Mouse (Mus musculus) frontal cortex, adult 2 months (tissue): ENCODE results near the gene Psmc3. TPM values are rescaled to one million over a fixed set of nuclear protein-coding genes. Genes with fewer than 3 reads are reported as not detected.

Experiments
- DNase-seq, 2 experiments: peaks; one replicate each; pipeline ENCODE4 v3.0.0; 2022; ENCODE audit warnings: low spot score in 1 of 2; ENCODE audit errors: extremely low spot score in 1 of 2
- polyA plus RNA-seq: library from polyadenylated mRNA; depleted of rRNA; stranded (reverse); fragments of >200 nt; gene quantifications from 2 replicates; pipeline ENCODE4 v1.2.3, GENCODE M21; 2012

Gene Psmc3
- polyA plus RNA-seq, 1 experiment = 195 TPM

GRCm38 (mm10) chr2:91052752-91053151 lies 1.1 kb upstream of the Psmc3 start:
- DNase-seq = no peak

- no peak for DNase-seq
Observed at GRCm38 (mm10) chr2:91053181-91053933, 452 bp upstream of the Psmc3 start.

- DNase-seq = no peak
Observed at GRCm38 (mm10) chr2:91058435-91058834, 4.6 kb downstream of the Psmc3 start.

DNA sequence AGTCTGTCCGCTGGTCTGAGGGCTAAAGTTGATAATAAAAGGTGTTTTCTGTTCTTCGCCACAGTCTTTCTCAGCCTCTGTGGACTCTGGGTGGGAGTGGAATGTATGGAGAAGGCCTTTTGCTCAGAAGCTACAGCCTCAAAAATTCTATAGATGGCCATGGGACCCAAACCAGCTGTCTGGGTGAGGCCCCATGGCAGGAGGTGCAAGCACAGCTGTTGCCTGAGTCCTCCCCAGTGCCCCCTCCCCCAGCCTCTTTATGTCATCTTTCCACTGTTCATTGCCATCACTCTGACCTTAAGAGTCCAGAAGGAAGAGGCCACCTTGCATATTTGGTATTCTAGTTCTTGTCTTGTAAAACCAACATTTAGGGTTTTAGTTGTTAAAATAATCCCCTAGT lies 5.6 kb downstream of the Psmc3 start:
- DNase-seq = no peak

GRCm38 (mm10) chr2:91060544-91061355 lies 6.9 kb downstream of the Psmc3 start:
- peak; percentile 72 to 84 for DNase-seq

DNA sequence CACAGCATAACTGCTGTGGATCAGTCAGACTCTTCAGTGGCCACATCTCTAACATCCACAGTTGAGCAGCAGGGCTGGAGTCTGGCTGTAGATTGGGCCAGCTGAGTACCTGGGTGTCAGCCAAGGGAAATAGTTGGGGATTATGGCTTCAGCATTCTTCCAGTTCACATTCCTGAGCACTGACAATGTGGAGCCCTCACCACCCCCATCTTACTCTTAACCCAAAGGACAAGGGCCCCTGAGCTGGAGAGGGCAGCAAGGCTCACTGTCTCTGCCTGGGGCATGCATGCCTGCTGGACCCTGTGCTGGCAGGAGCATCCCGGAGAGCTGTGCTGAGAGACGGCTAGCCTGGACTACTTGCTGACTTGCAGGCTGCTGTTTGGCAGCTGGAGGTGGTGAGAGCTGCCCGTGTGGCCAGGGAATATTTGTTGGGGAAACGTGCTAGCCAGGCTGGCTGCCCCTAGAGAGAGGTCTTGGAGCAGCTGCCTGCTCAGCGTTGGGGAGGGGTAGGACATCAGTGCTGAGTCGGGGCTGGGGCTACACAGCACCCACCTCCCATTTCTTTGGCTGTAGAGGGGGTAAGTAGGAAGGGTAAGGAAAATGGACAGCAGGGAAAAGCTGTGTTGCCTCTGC lies 8.2 kb downstream of the Psmc3 start:
- DNase-seq = no peak

DNA sequence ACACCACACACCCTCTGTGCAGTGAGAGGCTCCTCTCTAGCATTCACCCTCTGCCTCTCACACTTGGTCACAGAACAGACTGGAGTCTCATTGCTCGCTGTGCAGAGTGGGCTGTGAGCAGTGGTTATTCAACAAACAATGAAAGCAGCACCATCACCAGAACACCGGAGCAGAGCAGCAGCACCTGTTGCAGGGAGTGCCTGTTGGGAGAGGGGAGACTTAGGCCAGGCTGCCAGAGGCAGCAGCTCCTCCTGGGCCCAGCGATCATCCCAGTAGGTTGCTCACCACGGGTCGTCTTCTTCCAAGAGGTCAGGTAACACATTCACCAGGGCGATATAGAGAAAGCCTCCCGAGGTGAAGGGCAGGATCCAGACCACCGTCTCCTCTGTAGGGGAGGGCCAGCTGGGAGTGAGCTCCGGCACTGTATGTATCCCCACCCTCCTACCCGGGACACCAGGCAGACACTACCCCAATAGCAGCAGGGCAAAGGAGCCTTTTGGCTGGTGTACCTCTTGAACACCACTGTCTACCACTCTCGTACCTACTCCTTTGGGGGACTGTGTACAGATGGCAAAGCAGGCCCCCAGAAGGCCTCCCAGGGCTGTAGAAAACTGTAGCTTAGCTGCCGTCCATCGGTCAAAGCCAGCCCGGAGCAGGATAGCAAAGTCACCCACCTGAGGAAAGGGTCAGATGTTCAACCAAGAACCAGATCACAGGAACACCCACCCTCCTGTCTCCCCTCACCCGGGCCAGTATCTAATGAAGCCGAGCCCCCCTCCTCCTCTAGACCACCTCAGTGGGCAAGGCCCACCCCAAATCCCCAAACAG lies 9.2 kb downstream of the Psmc3 start:
- no peak for DNase-seq

DNA sequence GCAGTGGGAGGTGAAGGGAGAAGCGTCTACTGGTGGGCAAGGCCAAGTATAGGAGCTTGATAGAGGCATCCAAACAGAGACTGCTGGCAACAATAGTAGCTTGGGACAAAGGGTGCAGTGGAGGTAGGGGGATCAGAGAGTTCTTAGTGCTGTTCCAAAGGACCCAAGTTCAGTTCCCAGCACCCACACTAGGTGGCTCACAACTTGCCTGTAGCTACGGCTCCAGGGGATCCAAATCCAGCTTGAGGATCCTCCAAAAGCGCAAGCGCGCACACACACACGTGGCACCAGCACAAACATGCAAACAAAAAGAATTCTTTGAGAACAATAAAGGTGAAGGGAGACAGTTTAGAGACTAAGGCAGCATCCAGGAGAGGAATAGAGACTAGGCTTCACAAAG lies 10.4 kb downstream of the Psmc3 start:
- no peak for DNase-seq

- peak in 1 of 2 experiments; percentile 63 for DNase-seq
Observed at GRCm38 (mm10) chr2:91065544-91065943, 11.7 kb downstream of the Psmc3 start.

GRCm38 (mm10) chr2:91066455-91066854 lies 12.6 kb downstream of the Psmc3 start:
- DNase-seq = no peak

- DNase-seq = no peak
Observed at GRCm38 (mm10) chr2:91068162-91068871, 14.5 kb downstream of the Psmc3 start.

DNA sequence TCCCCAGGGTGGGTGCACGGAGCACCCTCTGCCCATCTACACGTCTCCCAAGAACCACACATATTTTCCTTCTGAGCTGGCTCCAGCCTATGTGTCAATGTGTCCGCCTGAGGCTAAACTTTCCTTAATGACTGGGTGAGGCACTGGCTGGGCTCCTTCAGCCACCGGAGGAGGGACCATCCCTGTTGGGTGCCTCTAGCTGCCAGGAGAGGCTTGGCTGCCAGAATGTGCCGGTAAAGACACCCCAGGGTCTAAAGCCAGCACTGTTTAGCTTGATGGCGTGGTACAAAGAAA lies 15.0 kb downstream of the Psmc3 start:
- DNase-seq = no peak

DNA sequence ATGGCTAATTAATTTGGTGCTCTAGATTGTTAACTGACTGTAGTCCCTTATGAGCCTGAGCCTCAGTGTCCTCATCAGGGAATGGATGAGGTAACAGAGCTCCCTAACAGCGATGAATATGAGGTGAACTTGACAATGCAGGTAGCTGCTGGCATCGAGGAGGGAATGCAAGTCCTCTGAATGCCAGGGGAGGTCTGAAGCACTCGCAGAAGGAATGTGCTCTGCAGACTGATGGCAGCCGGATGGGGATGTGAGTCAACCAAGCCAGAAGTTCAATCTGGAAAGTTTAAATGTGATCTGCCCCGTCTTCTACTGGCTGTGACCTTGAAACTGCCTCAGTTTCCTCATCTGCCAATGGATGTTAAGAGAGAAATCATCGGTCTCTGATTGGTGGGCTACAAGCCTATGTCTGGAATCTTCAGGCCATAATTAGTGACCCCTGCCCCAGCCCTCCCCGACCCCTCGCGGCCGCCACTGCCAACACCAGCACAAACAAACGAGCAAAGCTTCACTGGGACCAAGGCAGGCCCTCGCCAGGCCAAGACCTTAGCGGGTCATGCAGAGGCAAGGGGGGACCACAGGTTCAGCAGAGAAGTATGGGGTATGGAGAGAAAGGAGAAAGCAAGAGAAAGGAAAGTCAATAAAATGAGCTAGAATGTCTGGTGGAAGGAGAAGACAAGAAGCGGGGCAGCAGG lies 15.6 kb downstream of the Psmc3 start:
- DNase-seq = no peak

DNA sequence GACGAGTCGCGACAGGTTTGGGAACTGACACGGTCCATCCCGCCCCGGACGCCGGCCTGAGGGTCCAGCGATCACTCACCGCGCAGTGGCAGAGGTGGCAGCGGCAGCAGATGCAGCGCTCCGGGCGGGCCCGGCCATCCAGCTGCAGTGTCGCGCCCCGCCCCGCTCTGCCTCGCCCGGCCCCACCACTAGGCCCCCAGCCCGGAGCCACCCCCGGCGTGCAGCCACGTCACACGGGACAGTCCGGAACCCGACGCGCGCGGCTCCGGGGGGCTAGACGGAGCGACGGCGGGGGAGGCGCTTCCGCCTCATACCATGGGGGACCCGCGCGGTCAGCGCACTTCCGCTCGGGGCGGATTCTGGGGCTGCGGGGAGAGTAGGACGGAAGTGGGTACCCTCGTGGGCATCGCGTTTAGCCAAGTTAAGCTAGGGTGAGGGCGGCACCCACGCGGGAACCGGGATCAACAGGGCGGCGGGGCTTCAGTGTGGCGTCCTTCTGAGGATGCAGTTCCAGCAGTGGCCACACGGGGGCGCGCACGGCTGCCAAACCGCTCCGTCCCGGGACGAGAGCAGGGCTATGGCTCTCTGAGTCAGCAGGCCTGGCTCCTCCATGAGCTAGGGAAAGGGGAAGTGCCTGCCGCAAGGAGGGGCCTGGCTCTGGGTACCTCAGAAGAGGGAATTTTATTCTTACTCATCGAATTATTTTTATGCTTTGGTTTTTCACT lies 16.4 kb downstream of the Psmc3 start, which contains the start of gene Slc39a13:
Gene Slc39a13 (minus strand): TSS at position 342 of the 725 bp plus-strand sequence.
- DNase-seq = peak; percentile 94 to 98

GRCm38 (mm10) chr2:91071059-91071458 lies 17.2 kb downstream of the Psmc3 start:
- no peak for DNase-seq

DNA sequence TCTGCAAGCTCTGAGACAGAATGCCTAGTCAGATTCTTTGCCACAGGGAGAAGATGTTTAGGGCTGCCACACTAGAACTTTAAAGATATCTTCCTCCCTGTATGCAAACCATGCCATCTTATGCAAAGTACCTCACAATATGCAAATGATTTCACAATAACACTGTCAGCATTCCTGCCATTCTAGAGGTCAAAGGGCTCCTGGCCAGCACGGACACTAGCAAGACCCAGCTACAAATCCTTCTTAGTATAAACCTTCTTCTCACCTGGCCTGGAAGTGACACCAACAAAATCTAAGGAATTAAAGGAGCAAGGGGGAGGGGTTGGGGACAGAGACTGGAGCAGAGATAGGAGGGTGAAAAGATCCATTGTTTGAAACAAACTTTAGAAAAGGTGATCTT lies 18.3 kb downstream of the Psmc3 start:
- no peak for DNase-seq

DNA sequence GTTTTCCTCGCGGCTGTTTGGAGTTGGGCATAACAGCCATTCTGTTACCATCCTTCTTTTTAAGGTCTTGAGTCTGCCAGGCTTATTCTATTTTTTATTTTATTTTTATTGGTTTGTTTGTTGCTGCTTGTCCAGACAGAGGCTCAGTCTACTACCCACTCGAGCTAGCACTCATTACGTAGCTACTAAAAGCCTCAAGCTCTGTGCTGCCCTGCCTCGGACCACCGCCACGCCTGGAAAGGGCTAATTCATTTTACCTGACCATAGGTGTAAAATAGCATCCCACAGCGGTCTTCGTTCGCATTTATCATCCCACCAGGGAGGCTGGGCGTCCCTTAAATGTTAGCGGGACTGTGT lies 24.1 kb downstream of the Psmc3 start:
- DNase-seq = no peak

DNA sequence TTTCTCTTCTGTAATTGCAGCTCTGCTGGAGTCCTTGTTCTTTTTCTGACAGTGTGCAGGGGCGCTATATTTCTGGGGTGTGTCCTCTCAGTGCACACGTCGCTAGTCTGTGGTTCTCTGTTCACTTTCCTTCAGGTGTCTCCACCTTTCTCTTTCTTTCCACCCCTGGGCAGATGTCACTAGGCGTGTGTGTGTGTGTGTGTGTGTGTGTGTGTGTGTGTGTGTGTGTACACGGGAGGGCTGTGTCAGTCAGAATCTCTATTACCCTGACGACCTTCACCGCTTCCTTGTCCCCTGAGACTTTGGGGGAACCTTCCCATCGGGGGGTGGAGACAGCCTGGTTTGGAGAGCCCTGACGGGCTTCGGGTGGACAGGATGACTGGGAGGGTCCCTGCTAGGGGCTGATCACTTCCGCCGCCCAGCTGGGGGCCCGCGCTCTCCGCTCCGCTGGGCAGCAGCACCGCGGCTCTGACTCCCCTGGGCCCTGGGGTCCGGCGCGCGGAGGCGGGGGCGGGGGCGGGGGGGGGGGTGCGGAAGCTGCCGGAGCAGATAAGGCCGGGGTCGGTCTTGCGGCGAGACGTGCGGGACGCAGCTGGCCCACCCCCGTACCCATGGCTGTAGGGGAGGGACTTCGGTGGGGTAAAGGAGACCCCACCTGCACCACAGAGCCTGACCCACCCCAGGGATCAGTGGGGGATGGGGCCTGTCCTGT lies 24.7 kb downstream of the Psmc3 start:
- no peak for DNase-seq
